8 mouse cellular contexts compared by ENCODE assay signal in the genomic region with DNA sequence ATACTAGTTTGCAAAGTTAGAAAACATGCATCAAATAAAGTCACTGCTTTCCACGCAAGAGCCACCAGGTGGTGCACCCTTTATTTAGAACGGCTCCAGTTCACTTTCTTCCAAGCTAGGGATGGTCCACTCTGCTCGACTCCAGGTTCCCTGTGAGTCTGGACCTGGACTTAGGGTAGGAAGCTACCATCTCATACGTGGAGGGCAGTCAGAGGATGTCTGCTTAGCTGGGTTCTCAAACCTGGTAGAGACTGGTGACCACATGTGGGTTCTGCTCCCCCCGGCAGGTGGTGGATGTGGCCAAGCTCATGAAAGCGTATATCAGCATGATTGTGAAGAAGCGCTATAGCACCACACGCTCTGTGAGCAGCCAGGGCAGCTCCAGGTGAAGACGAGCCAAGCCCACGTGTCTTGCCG. TPM values are rescaled to one million over a fixed set of nuclear protein-coding genes. Genes with fewer than 3 reads are reported as not detected.
DNase-seq lines count a peak whose midpoint lies in the region; ATAC-seq and TF ChIP-seq lines count a peak whose summit lies in the region.

No protein-coding gene starts in this region.

- no peak overlapping the region for H3K4me3 ChIP-seq in left cerebral cortex, adult 2 months

- no peak for DNase-seq in left cerebral cortex, adult 2 months (ENCODE audit: extremely low spot score in 1 of 2, low spot score in 2 of 2)
- DNase-seq in left cerebral cortex, postnatal 14 days (ENCODE audit: low spot score in 2 of 2): no peak
- DNase-seq in R1 (ENCODE audit: low read depth, low spot score): peak; percentile 42
- peak; percentile 34 to 46 for DNase-seq in heart, postnatal 10 days
- no peak for DNase-seq in frontal cortex, postnatal 36 days (ENCODE audit: low spot score in 2 of 2)
- no peak for DNase-seq in left cerebral cortex, adult 8-10 months (ENCODE audit: low spot score in 2 of 2)
- DNase-seq in urinary bladder, postnatal 25 days (ENCODE audit: low spot score): no peak

- ATAC-seq in neutrophil, adult 5-6 weeks (ENCODE audit: extremely low read depth, insufficient number of reproducible peaks, low FRiP score, poor library complexity, severe bottlenecking): peak; percentile 83

- peak; percentile 49 for TF ChIP-seq CTCF in left cerebral cortex, adult 2 months (IDR thresholded peaks at IDR 0.05)

- intact Hi-C loops in left cerebral cortex, adult 2 months (cut with DNase I): no loop called here
- intact Hi-C loops in left cerebral cortex, postnatal 14 days (cut with DNase I): no loop called here
- intact Hi-C loops in heart, postnatal 10 days (cut with DNase I): no loop called here

- no peak overlapping the region for H3K27ac ChIP-seq in left cerebral cortex, adult 2 months

RNA-seq across cellular contexts. Expression of a gene that starts 31.1 kb away (rescaled TPM):
- total RNA-seq in left cerebral cortex, adult 2 months (2021): 10 to 100 TPM; 32.8 to 32.9 TPM
- total RNA-seq in left cerebral cortex, postnatal 14 days (2021): 10 to 100 TPM; 35.0 to 39.9 TPM
- total RNA-seq in heart, postnatal 10 days (2021): 100 to 1,000 TPM; 151 to 159 TPM
- 168 and 183 TPM in 2 replicates for total RNA-seq in neutrophil, adult 5-6 weeks (2017)
- 10 to 100 TPM; 37.9 to 40.2 (median 39.0) TPM for total RNA-seq in left cerebral cortex, adult 8-10 months (2022)

Comparison
In these comparisons a context has a peak if more than half of its experiments do, and no peak if none do; other contexts are left out.
1. DNase-seq: peak in R1 (single experiment) and heart, postnatal 10 days (2 of 2); none in left cerebral cortex, adult 2 months (0 of 2), left cerebral cortex, postnatal 14 days (0 of 2), frontal cortex, postnatal 36 days (0 of 2), left cerebral cortex, adult 8-10 months (0 of 2) and urinary bladder, postnatal 25 days (single experiment).